Mouse (Mus musculus) MEL (cell line): ENCODE results near the gene Rnf111. TPM values are rescaled to one million over a fixed set of nuclear protein-coding genes. Genes with fewer than 3 reads are reported as not detected.
A peak's percentile ranks its signal among the peaks of the same experiment; 100 is the strongest.

ENCODE experiments used
- DNase-seq: peaks from one replicate; pipeline ENCODE4 v3.0.0; 2011; ENCODE audit warnings: low read depth, low spot score
- H3K27ac ChIP-seq: 2 replicates; pipeline ENCODE4 v1.5.1; 2012; ENCODE audit warnings: low read depth, mild to moderate bottlenecking, control low read depth, low read length, moderate library complexity; ENCODE audit not compliant: control insufficient read depth
- H3K27me3 ChIP-seq, 2 experiments: fragments of 150-350 bp in 1 of 2; sonication (generic) in 1 of 2; 2 replicates each; pipeline ENCODE4 v1.6.1; 2012; ENCODE audit warnings: low read length in 2 of 2, mild to moderate bottlenecking in 2 of 2, improper control_type of control experiment in 1 of 2, moderate library complexity in 1 of 2; ENCODE audit not compliant: insufficient read depth in 2 of 2, control insufficient read depth in 1 of 2
- H3K36me3 ChIP-seq, 2 experiments: 2 replicates each; pipeline ENCODE4 v1.6.1; 2012 to 2014; ENCODE audit warnings: low read length in 2 of 2, improper control_type of control experiment in 1 of 2, inconsistent platforms in 1 of 2, mild to moderate bottlenecking in 1 of 2; ENCODE audit not compliant: insufficient read depth in 2 of 2, control insufficient read depth in 1 of 2
- H3K4me1 ChIP-seq, 2 experiments: fragments of 150-350 bp in 1 of 2; sonication (generic) in 1 of 2; 2 replicates each; pipeline ENCODE4 v1.6.1; 2012; ENCODE audit warnings: low read length in 2 of 2, improper control_type of control experiment in 1 of 2, mild to moderate bottlenecking in 1 of 2; ENCODE audit not compliant: insufficient read depth in 2 of 2, control insufficient read depth in 1 of 2
- H3K4me3 ChIP-seq, 2 experiments: fragments of 150-350 bp in 1 of 2; sonication (generic) in 1 of 2; 2 replicates each; pipeline ENCODE4 v1.5.1; 2012; ENCODE audit warnings: low read depth in 2 of 2, low read length in 2 of 2, mild to moderate bottlenecking in 2 of 2, moderate library complexity in 2 of 2, control low read depth in 1 of 2, improper control_type of control experiment in 1 of 2; ENCODE audit not compliant: control insufficient read depth in 1 of 2, insufficient read depth in 1 of 2
- H3K79me2 ChIP-seq: 2 replicates; pipeline ENCODE4 v1.6.1; 2012; ENCODE audit warnings: mild to moderate bottlenecking, low read length, moderate library complexity; ENCODE audit not compliant: control insufficient read depth, poor library complexity, insufficient read depth
- H3K9ac ChIP-seq: 2 replicates; pipeline ENCODE4 v1.6.1; 2012; ENCODE audit warnings: low read depth, mild to moderate bottlenecking, control low read depth, low read length, moderate library complexity; ENCODE audit not compliant: control insufficient read depth, poor library complexity, severe bottlenecking
- H3K9me3 ChIP-seq: fragments of 150-350 bp; sonication (generic); replicated peaks from 2 replicates; pipeline ENCODE4 v1.6.1; 2012; ENCODE audit warnings: mild to moderate bottlenecking, low read length, improper control_type of control experiment, moderate library complexity; ENCODE audit not compliant: insufficient read depth
- BHLHE40 ChIP-seq: IDR thresholded peaks from 2 replicates; pipeline ENCODE4 v1.6.1; 2012; ENCODE audit warnings: low read depth, mild to moderate bottlenecking, inconsistent platforms, low read length, improper control_type of control experiment, borderline replicate concordance
- CHD1 ChIP-seq: IDR thresholded peaks from 2 replicates; pipeline ENCODE4 v1.6.1; 2012; ENCODE audit warnings: low read depth, mild to moderate bottlenecking, inconsistent platforms, low read length, improper control_type of control experiment
- CHD2 ChIP-seq: IDR thresholded peaks from 2 replicates; pipeline ENCODE4 v1.6.1; 2011; ENCODE audit warnings: low read length, improper control_type of control experiment
- CTCF ChIP-seq, 3 experiments: IDR thresholded peaks in 2 of 3; conservative IDR thresholded peaks in 1 of 3; 2 replicates each; pipeline ENCODE4 v1.5.1; 2011 to 2012; ENCODE audit warnings: low read length in 3 of 3, low read depth in 2 of 3, mild to moderate bottlenecking in 2 of 3, improper control_type of control experiment in 1 of 3, inconsistent platforms in 1 of 3, mixed read lengths in 1 of 3, moderate library complexity in 1 of 3; ENCODE audit not compliant: control insufficient read depth in 1 of 3, insufficient read depth in 1 of 3, poor library complexity in 1 of 3, severe bottlenecking in 1 of 3
- ELF1 ChIP-seq: IDR thresholded peaks from 2 replicates; pipeline ENCODE4 v1.6.1; 2014; ENCODE audit warnings: low read depth, mild to moderate bottlenecking, inconsistent platforms, low read length, improper control_type of control experiment, moderate library complexity
- ETS1 ChIP-seq: IDR thresholded peaks from 2 replicates; pipeline ENCODE4 v1.6.1; 2012; ENCODE audit warnings: low read depth, mild to moderate bottlenecking, inconsistent platforms, low read length, improper control_type of control experiment, moderate library complexity
- GATA1 ChIP-seq: IDR thresholded peaks from 2 replicates; pipeline ENCODE4 v1.6.1; 2011; ENCODE audit warnings: low read depth, low read length, improper control_type of control experiment
- MAFK ChIP-seq: IDR thresholded peaks from 2 replicates; pipeline ENCODE4 v1.6.1; 2011; ENCODE audit warnings: low read depth, mild to moderate bottlenecking, low read length, improper control_type of control experiment, borderline replicate concordance
- MEF2A ChIP-seq: IDR thresholded peaks from 2 replicates; pipeline ENCODE4 v1.6.1; 2014; ENCODE audit warnings: low read depth, mild to moderate bottlenecking, inconsistent platforms, low read length, improper control_type of control experiment; ENCODE audit not compliant: poor library complexity, insufficient replicate concordance, severe bottlenecking; ENCODE audit errors: extremely low read depth
- MYB ChIP-seq: IDR thresholded peaks from 2 replicates; pipeline ENCODE4 v1.6.1; 2011; ENCODE audit warnings: mild to moderate bottlenecking, low read depth, low read length, improper control_type of control experiment
- MYC ChIP-seq: IDR thresholded peaks from 2 replicates; pipeline ENCODE4 v1.6.1; 2011; ENCODE audit warnings: low read depth, mild to moderate bottlenecking, low read length, improper control_type of control experiment, moderate library complexity
- POLR2A ChIP-seq, 2 experiments: IDR thresholded peaks; 2 replicates each; pipeline ENCODE4 v1.6.1; 2011 to 2012; ENCODE audit warnings: low read length in 2 of 2, mild to moderate bottlenecking in 2 of 2, control low read depth in 1 of 2, improper control_type of control experiment in 1 of 2, low read depth in 1 of 2, moderate library complexity in 1 of 2; ENCODE audit not compliant: control insufficient read depth in 1 of 2, insufficient read depth in 1 of 2, poor library complexity in 1 of 2
- RCOR1 ChIP-seq: IDR thresholded peaks from 2 replicates; pipeline ENCODE4 v1.6.1; 2012; ENCODE audit warnings: low read depth, mild to moderate bottlenecking, inconsistent platforms, low read length, improper control_type of control experiment
- SIN3A ChIP-seq: IDR thresholded peaks from 2 replicates; pipeline ENCODE4 v1.6.1; 2012; ENCODE audit warnings: low read length, improper control_type of control experiment, inconsistent platforms
- TBP ChIP-seq: IDR thresholded peaks from 2 replicates; pipeline ENCODE4 v1.8.0; 2011; ENCODE audit warnings: low read depth, low read length, improper control_type of control experiment
- TCF12 ChIP-seq: IDR thresholded peaks from 2 replicates; pipeline ENCODE4 v1.6.1; 2014; ENCODE audit warnings: low read depth, mild to moderate bottlenecking, inconsistent platforms, low read length, improper control_type of control experiment, moderate library complexity
- UBTF ChIP-seq: IDR thresholded peaks from 2 replicates; pipeline ENCODE4 v1.6.1; 2012; ENCODE audit warnings: low read depth, mild to moderate bottlenecking, inconsistent platforms, low read length, improper control_type of control experiment, moderate library complexity, borderline replicate concordance; ENCODE audit not compliant: insufficient read depth
- USF1 ChIP-seq: IDR thresholded peaks from 2 replicates; pipeline ENCODE4 v1.6.1; 2014; ENCODE audit warnings: low read depth, mild to moderate bottlenecking, inconsistent platforms, low read length, improper control_type of control experiment, moderate library complexity
- ZMIZ1 ChIP-seq: IDR thresholded peaks from 2 replicates; pipeline ENCODE4 v1.6.1; 2012; ENCODE audit warnings: low read depth, mild to moderate bottlenecking, inconsistent platforms, low read length, improper control_type of control experiment, moderate library complexity
- ZNF384 ChIP-seq: IDR thresholded peaks from 2 replicates; pipeline ENCODE4 v1.6.1; 2012; ENCODE audit warnings: low read depth, mild to moderate bottlenecking, inconsistent platforms, low read length, improper control_type of control experiment
- polyA plus RNA-seq, 2 experiments: library from polyadenylated mRNA; stranded (reverse) in 1 of 2; unstranded in 1 of 2; fragments of >175 nt in 1 of 2; fragments of >200 nt in 1 of 2; gene quantifications; 2 replicates each; pipeline versions ENCODE4 v1.2.1 to v1.2.4; 2012; ENCODE audit warnings: low replicate concordance in 2 of 2, low read depth in 1 of 2; ENCODE audit not compliant: insufficient read length in 2 of 2, insufficient read depth in 1 of 2, missing spikeins in 1 of 2
- total RNA-seq: library from RNA; depleted of rRNA; stranded (reverse); fragments of 300-350 nt; gene quantifications from 2 replicates; pipeline ENCODE4 v1.2.3, GENCODE M21; 2012

Gene Rnf111
- total and polyA plus RNA-seq, 3 experiments = 25.2 to 88.2 (median 46.0) TPM

- TF ChIP-seq MYB = no peak
- 0 out of 2 replicates have a peak, but pooled peaks have one; percentile 18 for TF ChIP-seq TBP
- no peak for TF ChIP-seq CTCF (IDR thresholded peaks at IDR 0.05 in 2 of 3, conservative IDR thresholded peaks at IDR 0.05 in 1 of 3; ENCODE audit: control insufficient read depth in 1 of 3, insufficient read depth in 1 of 3, low read depth in 2 of 3, low read length in 3 of 3, poor library complexity in 1 of 3, severe bottlenecking in 1 of 3)
- TF ChIP-seq UBTF = 0 out of 2 replicates have a peak, but pooled peaks have one; percentile 76
- no peak for TF ChIP-seq CHD1
- TF ChIP-seq POLR2A (IDR thresholded peaks at IDR 0.05; ENCODE audit: control insufficient read depth in 1 of 2, insufficient read depth in 1 of 2, low read depth in 1 of 2, low read length in 2 of 2, poor library complexity in 1 of 2) = no peak
- no peak for TF ChIP-seq ZMIZ1
- TF ChIP-seq MAFK = no peak
- no peak for TF ChIP-seq CHD2
- TF ChIP-seq SIN3A = no peak
- TF ChIP-seq MEF2A = no peak
- TF ChIP-seq RCOR1 = 0 out of 2 replicates have a peak, but pooled peaks have one; percentile 9
- no peak for TF ChIP-seq ETS1
Measured at GRCm38 (mm10) chr9:70503015-70503603, 416 bp downstream of the Rnf111 start (continued).

DNA sequence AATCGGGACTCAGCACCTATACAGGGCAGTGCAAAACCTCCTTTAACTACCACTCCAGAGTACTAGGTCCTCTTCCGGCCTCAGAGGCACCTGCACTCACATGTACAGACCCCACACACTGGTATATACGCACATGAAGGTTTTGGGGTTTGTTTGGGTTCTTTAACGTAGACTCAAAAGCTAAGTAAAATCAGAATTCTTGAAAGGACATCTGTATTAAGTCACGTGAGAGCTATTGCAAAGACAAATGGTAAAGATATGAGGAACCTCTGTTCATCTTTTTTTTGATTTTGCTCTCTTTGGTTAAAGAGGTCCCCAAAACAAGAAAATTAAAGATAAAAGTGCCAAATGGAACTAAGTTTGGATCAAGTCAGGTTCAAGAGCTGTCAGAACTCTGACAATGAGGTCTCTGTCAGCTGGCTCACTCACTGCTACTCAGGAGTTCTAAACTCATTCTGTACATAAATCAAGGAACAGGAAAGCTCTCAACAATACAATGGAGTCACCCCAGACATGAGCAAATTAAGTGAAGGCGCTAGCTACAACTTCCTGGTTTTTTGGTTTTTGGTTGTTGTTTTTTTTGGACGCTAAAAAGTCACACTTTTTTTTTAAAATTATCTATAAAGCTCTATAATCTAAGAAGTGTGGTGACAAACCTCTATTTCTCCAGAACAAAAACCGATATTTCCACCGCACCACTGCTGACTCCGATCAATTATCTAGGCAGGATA is 1.1 kb downstream of the Rnf111 start:
- H3K4me1 ChIP-seq = peaks cover 2 to 10% of the 10 kb centered on the region in 2 experiments; a peak in 3 of 4 replicates
- H3K27ac ChIP-seq = peak overlapping the region; percentile 79
- H3K36me3 ChIP-seq = peaks cover 7 to 40% of the 10 kb centered on the region in 2 experiments
- peak overlapping the region; percentile 90 for H3K4me3 ChIP-seq
- H3K27me3 ChIP-seq = no peaks in the 10 kb centered on the region
- H3K79me2 ChIP-seq = peaks cover 40% of the 10 kb centered on the region
- H3K9me3 ChIP-seq = no peaks in the 10 kb centered on the region
- peak; percentile 55 for DNase-seq
- H3K9ac ChIP-seq = peak overlapping the region; percentile 96
- TF ChIP-seq USF1 (peak; percentile 42; the same call in 1 of the 2 replicates), TCF12 (no peak), ZNF384 (peak; percentile 74), BHLHE40 (0 out of 2 replicates have a peak, but pooled peaks have one; percentile 33), MYC (0 out of 2 replicates have a peak, but pooled peaks have one; percentile 19), SIN3A (peak; percentile 37), POLR2A (IDR thresholded peaks at IDR 0.05; ENCODE audit: control insufficient read depth in 1 of 2, insufficient read depth in 1 of 2, low read depth in 1 of 2, low read length in 2 of 2, poor library complexity in 1 of 2) (no peak), GATA1 (0 out of 2 replicates have a peak, but pooled peaks have one; percentile 9), ELF1 (peak; percentile 55; the same call in 1 of the 2 replicates)
